Mouse (Mus musculus) stomach, embryonic 14.5 days (tissue): Measurements from ENCODE around the gene Cdk2. TPM values are rescaled to one million over a fixed set of nuclear protein-coding genes. Genes with fewer than 3 reads are reported as not detected.

ENCODE experiments used
- ATAC-seq: fragments of 200-750 bp; cut with Nextera tagmentation; 2 replicates; pipeline ENCODE4 v1.8.0; 2017; ENCODE audit warnings: low read depth, moderate TSS enrichment; ENCODE audit not compliant: insufficient number of reproducible peaks, insufficient read depth, low FRiP score
- H3K27ac ChIP-seq: fragments of 300-500 bp; sonication (generic); 2 replicates; pipeline ENCODE4 v1.5.1; 2014; ENCODE audit warnings: mild to moderate bottlenecking, low read length, moderate library complexity, mixed read lengths
- H3K27me3 ChIP-seq: fragments of 300-500 bp; sonication (generic); 2 replicates; pipeline ENCODE4 v1.6.1; 2014; ENCODE audit warnings: low read length, control low read depth, mixed read lengths; ENCODE audit not compliant: control insufficient read depth, insufficient read depth
- H3K36me3 ChIP-seq: fragments of 300-500 bp; sonication (generic); 2 replicates; pipeline ENCODE4 v1.6.1; 2014; ENCODE audit warnings: mild to moderate bottlenecking, control low read depth, low read length, moderate library complexity, mixed read lengths; ENCODE audit not compliant: control insufficient read depth, insufficient read depth
- H3K4me1 ChIP-seq: fragments of 300-500 bp; sonication (generic); 2 replicates; pipeline ENCODE4 v1.6.1; 2014; ENCODE audit warnings: low read length, control low read depth, mixed read lengths; ENCODE audit not compliant: control insufficient read depth, insufficient read depth
- H3K4me2 ChIP-seq: fragments of 300-500 bp; sonication (generic); replicated peaks from 2 replicates; pipeline ENCODE4 v1.6.1; 2014; ENCODE audit warnings: low read depth, low read length, control low read depth
- H3K4me3 ChIP-seq: fragments of 300-500 bp; sonication (generic); 2 replicates; pipeline ENCODE4 v1.5.1; 2014; ENCODE audit warnings: low read depth, low read length, control low read depth
- H3K9ac ChIP-seq: fragments of 300-500 bp; sonication (generic); replicated peaks from 2 replicates; pipeline ENCODE4 v1.6.1; 2014; ENCODE audit warnings: low read depth, mild to moderate bottlenecking, control low read depth, low read length, moderate library complexity, mixed read lengths
- H3K9me3 ChIP-seq: fragments of 300-500 bp; sonication (generic); 2 replicates; pipeline ENCODE4 v1.6.1; 2016; ENCODE audit warnings: low read depth, low read length, control low read depth; ENCODE audit not compliant: control insufficient read depth
- WGBS: fragments of 180-500 bp; shearing (Covaris S2); extraction: QIAGEN DNeasy Blood & Tissue Kit; methylation state at CpG from one replicate; pipeline ENCODE4 v1.1.7; 2014; 5-methylcytosine and 5-hydroxymethylcytosine counted together
- polyA plus RNA-seq: library from polyadenylated mRNA; unstranded; fragments of >200 nt; fragmentation: Nextera tagmentation; extraction: Ambion mirVana; gene quantifications from 2 replicates; pipeline ENCODE4 v1.2.1, GENCODE M21; 2014

Gene Cdk2
- 90.3 and 92.1 TPM in 2 replicates for polyA plus RNA-seq

DNA sequence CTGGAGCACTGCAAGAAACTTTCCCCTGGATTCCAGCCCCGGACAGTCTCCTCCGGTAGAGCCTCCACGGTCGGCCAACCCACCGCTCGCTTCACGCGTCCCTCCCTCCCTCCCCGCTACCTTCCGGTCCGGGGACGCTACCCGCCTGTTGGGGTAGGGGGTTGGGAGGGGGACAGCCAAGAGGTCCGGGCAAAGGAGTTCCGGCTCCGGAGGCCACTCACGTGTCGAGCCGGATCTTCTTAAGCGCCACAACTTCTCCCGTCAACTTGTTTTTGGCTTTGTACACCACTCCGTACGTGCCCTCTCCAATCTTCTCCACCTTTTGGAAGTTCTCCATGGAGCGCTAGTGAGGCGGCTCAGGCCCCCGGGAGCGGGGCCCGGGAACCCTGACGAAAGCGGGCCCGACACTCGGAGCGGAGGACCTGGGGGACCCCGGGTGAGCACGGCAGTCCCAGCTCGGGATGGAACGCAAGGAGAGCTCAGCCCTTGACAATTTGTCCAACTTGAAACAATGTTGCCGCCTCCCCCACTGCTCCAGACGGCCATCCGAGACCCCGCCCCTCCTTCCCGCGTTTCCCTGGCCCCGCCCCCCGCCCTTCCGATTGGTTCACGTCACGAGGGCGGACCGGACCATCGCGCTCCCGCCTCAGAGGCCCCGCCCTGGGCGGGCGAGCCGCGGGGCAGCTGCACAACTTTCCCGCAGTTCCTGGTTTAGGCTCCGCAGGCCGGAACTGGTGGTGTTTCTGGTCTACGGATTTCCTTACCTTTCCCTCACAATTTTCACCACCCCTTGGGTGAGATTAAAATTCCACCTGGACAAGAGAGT lies at the start of gene Cdk2:
TSS of gene Cdk2 (minus strand) at position 541 of the 826 bp plus-strand sequence.
- peak within 1 kb of the TSS; percentile 70 for H3K9ac ChIP-seq
- H3K36me3 ChIP-seq, result peaks cover 24% of the 10 kb centered on the region
- no peaks in the 10 kb centered on the region for H3K27me3 ChIP-seq
- WGBS, result under 1% methylated on average over 61 of the region's 62 CpGs
- peak within 1 kb of the TSS; percentile 64 for H3K4me3 ChIP-seq
- ATAC-seq, result peak; percentile 93
- H3K4me1 ChIP-seq, result peaks cover 12% of the 10 kb centered on the region; the same call in 1 of the 2 replicates
- peak within 1 kb of the TSS; percentile 63 for H3K4me2 ChIP-seq
- H3K27ac ChIP-seq, result peak within 1 kb of the TSS; percentile 92
- no peaks in the 10 kb centered on the region for H3K9me3 ChIP-seq

DNA sequence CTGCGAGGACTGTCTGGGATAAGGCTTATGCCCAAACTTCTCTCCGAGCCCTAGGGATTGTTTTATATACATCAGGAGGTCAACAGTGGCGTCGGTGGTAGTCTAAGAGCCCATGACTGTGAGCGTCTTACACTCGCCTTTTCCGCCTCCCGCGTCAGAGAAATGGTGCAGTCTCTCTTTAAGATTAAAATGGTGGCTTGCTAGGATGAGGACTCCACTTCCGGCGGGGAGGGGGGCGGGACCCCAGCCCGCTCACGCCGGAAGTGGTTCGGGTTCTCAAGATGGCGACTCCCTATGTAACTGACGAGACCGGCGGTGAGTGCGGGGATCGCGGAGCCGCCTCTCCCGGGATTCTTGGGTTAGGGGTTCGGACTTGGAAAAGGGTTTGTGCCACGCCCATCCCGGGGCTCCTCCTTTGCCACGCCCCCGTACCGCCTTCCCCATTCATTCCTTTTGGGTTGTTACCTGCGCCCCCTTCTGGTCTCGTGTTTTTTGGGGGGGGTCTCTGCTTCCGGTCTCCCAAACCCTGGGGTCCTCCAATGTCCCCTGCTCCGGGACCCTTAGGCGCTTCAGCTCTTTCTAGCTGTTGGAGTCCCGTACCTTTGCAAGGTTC lies 43.5 kb upstream of the Cdk2 start:
- Histone ChIP-seq H3K36me3 (no peaks in the 10 kb centered on the region; the same call in 1 of the 2 replicates), H3K4me2 (peak overlapping the region; percentile 70), H3K27ac (peak overlapping the region; percentile 97), H3K9ac (peak overlapping the region; percentile 74), H3K4me3 (peak overlapping the region; percentile 84), H3K4me1 (peaks cover 24% of the 10 kb centered on the region), H3K9me3 (no peaks in the 10 kb centered on the region), H3K27me3 (no peaks in the 10 kb centered on the region)
- ATAC-seq, result peak; percentile 86
- under 1% methylated on average over 37 of the region's 37 CpGs for WGBS

GRCm38 (mm10) chr10:128747646-128748251 lies 42.9 kb upstream of the Cdk2 start, which contains the start of gene Pym1:
Gene Pym1, plus strand, starts transcription at chr10:128747889.
- peaks cover 29% of the 10 kb centered on the region for H3K4me1 ChIP-seq
- peak within 1 kb of the TSS; percentile 97 for H3K27ac ChIP-seq
- ATAC-seq, result peak; percentile 77
- no peaks in the 10 kb centered on the region; the same call in 1 of the 2 replicates for H3K36me3 ChIP-seq
- H3K9me3 ChIP-seq, result no peaks in the 10 kb centered on the region
- peak within 1 kb of the TSS; percentile 74 for H3K9ac ChIP-seq
- WGBS, result under 1% methylated on average over 36 of the region's 36 CpGs
- peak within 1 kb of the TSS; percentile 84 for H3K4me3 ChIP-seq
- no peaks in the 10 kb centered on the region for H3K27me3 ChIP-seq
- peak within 1 kb of the TSS; percentile 70 for H3K4me2 ChIP-seq

DNA sequence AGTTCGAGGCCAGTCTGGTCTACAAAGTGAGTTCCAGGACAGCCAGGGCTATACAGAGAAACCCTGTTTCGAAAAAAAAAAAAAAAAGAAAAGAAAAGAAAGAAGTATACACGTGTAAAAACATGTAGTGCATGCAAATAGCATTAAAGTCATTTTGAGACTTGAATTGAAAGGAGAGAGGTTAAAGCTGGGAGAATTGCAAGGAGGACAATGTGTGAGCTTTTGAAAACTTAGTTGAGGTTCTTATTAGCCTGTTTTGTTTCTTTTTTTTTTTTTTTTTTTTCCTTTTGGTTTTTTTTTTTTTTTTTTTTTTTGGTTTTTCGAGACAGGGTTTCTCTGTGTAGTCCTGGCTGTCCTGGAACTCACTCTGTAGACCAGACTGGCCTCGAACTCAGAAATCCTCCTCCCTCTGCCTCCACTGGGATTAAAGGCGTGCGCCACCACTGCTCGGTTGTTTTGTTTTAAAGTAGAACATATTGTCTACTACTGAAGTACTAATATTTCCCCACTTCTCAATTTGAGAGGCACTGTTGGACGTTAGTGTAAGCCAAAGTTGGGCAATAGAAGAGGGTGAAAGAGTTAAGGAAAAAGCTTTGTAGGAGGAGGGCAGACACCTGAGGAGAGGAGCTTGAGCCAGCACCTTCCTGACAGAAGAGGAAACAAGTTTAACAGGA lies 42.3 kb upstream of the Cdk2 start:
- Histone ChIP-seq H3K9me3 (no peaks in the 10 kb centered on the region), H3K27me3 (no peaks in the 10 kb centered on the region), H3K4me1 (peaks cover 29% of the 10 kb centered on the region), H3K9ac (peak overlapping the region; percentile 74), H3K36me3 (no peaks in the 10 kb centered on the region; the same call in 1 of the 2 replicates), H3K4me3 (peak overlapping the region; percentile 84), H3K27ac (peak overlapping the region; percentile 97), H3K4me2 (peak overlapping the region; percentile 62)
- no peak for ATAC-seq
- WGBS, result 42% methylated on average over 9 of the region's 9 CpGs

GRCm38 (mm10) chr10:128745946-128746613 lies 41.2 kb upstream of the Cdk2 start:
- H3K27me3 ChIP-seq, result no peaks in the 10 kb centered on the region
- H3K27ac ChIP-seq, result no peak overlapping the region
- H3K4me2 ChIP-seq, result no peak overlapping the region
- peaks cover 29% of the 10 kb centered on the region for H3K4me1 ChIP-seq
- WGBS, result 90% methylated on average over 10 of the region's 10 CpGs
- H3K4me3 ChIP-seq, result no peak overlapping the region
- ATAC-seq, result no peak
- no peak overlapping the region for H3K9ac ChIP-seq
- no peaks in the 10 kb centered on the region for H3K36me3 ChIP-seq
- H3K9me3 ChIP-seq, result no peaks in the 10 kb centered on the region

DNA sequence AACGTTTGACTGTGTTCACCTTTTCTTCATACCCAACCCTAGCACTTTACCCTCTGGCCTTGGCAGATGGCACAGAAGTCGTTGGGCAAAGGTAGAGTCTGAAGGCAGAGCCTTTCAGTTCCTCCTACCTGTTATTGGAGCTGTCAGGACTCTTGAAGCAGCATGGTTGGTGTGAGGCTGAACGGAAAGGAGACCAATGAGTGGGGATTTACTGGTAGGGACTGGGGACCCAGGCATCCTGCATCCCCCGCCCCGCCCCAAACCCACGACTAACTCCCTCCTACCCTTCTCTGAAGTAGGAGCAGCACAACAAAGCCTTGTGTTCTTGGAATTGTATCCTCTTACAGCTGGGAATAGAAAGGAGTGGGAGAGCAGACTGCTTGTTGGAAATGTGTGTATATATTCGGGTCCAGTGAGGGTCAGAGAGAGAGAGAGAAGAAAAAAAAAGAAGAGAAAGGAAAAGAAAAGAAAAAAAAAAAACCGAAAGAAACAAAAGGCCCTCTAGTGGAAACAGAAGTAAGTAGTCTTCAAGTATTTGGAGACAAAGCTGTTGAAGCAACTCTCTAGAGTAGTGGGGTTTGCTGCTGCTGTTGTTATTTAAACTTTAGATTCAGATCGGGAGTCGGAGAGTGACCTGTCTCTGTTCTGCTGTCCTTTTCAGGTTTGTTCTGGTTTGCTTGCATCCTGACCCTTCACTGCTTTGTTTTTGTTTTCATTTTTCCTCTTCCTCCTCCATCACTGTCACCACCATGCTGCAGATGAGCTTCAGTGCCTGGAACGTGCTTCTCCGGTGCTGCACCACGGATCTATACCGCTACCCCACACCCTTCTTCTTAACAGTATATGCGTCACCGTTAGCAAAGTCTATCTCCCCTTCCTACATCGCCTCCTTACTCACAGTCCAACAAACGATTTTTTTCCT lies 40.1 kb upstream of the Cdk2 start, which contains the start of gene Dgka:
TSS of gene Dgka (minus strand) at position 176 of the 922 bp plus-strand sequence.
- no peaks in the 10 kb centered on the region for H3K9me3 ChIP-seq
- no peaks in the 10 kb centered on the region for H3K36me3 ChIP-seq
- H3K27ac ChIP-seq, result peak within 1 kb of the TSS; percentile 55; the same call in 1 of the 2 replicates
- 21% methylated on average over 18 of the region's 18 CpGs for WGBS
- H3K4me2 ChIP-seq, result peak within 1 kb of the TSS; percentile 86
- H3K27me3 ChIP-seq, result no peaks in the 10 kb centered on the region
- ATAC-seq, result no peak
- peak within 1 kb of the TSS; percentile 63 for H3K4me3 ChIP-seq
- peak within 1 kb of the TSS; percentile 57 for H3K9ac ChIP-seq
- peaks cover 26% of the 10 kb centered on the region for H3K4me1 ChIP-seq

DNA sequence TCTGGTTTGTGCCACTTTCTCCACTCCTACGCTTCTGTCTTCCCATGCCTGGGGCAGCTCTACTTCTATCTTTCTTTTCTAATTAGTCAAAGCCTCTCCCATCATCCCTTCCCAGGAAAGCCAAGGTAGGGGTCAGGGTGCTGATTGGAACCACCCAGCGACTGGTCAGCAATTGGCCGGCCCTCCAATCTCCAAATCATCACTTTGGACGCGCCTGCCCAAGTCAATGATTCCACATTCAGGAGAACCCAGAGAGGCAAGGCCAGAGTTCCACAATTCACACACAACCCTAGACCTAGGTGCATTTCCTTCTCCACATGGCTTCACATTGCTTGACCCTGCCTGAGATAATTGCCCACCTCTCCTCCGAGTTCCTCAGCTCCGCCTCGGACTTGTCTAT lies 39.4 kb upstream of the Cdk2 start:
- Histone ChIP-seq H3K4me1 (peaks cover 20% of the 10 kb centered on the region), H3K4me3 (peak overlapping the region; percentile 63), H3K27me3 (no peaks in the 10 kb centered on the region), H3K36me3 (no peaks in the 10 kb centered on the region), H3K4me2 (peak overlapping the region; percentile 86), H3K27ac (peak overlapping the region; percentile 55; the same call in 1 of the 2 replicates), H3K9ac (peak overlapping the region; percentile 57), H3K9me3 (no peaks in the 10 kb centered on the region)
- ATAC-seq, result no peak
- WGBS, result 28% methylated on average over 8 of the region's 8 CpGs
